Mouse (Mus musculus): ENCODE results near the gene 2610528A11Rik. TPM values are rescaled to one million over a fixed set of nuclear protein-coding genes. Genes with fewer than 3 reads are reported as not detected.

The 2610528A11Rik gene
- polyA plus RNA-seq, 1 experiment from 2014 or later, result 1.3 TPM

- Histone ChIP-seq H3K27ac (no peak within 1 kb of the TSS), H3K4me1 (no peaks in the 10 kb centered on the region), H3K4me3 (no peak within 1 kb of the TSS), H3K36me3 (no peaks in the 10 kb centered on the region), H3K27me3 (ENCODE audit: insufficient read depth, poor library complexity, severe bottlenecking) (no peaks in the 10 kb centered on the region), H3K9me3 (no peaks in the 10 kb centered on the region)
- 70% methylated on average over 5 of the region's 5 CpGs for WGBS
- DNase-seq (ENCODE audit: low spot score), result no peak
Measured at GRCm38 (mm10) chr14:37067629-37068028, 46.2 kb downstream of the 2610528A11Rik start, which contains the start of gene Lrit2. Gene Lrit2, plus strand, starts transcription at chr14:37067929.

- Histone ChIP-seq H3K27ac (no peak overlapping the region), H3K36me3 (no peaks in the 10 kb centered on the region), H3K4me1 (no peaks in the 10 kb centered on the region), H3K9me3 (no peaks in the 10 kb centered on the region), H3K4me3 (no peak overlapping the region), H3K27me3 (ENCODE audit: insufficient read depth, poor library complexity, severe bottlenecking) (no peaks in the 10 kb centered on the region)
- WGBS, result 51% methylated on average over 2 of the region's 2 CpGs
- no peak for DNase-seq (ENCODE audit: low spot score)
Measured at GRCm38 (mm10) chr14:37066636-37067035, 47.2 kb downstream of the 2610528A11Rik start.

DNA sequence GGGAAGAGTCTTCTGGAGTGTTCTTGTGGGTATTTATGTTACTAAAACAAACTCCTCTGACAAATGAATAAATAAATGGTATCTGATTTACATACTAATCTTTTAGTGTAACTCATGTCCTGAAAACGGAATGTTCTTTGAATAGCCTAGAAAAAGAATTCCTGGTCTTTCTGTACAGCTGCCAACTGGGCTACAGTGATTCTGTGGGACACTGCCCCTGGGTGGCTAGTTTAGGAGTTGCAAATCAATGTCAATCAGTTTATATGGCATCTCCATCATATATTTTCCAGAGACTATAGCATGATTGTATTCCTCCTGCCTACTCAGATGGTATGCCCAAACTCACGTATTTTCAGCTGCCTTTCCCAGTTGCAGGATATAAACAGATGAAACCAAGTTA, 49.0 kb downstream of the 2610528A11Rik start:
- no peaks in the 10 kb centered on the region for H3K27me3 ChIP-seq (ENCODE audit: insufficient read depth, poor library complexity, severe bottlenecking)
- H3K27ac ChIP-seq, result no peak overlapping the region
- WGBS, result 64% methylated on average over 2 of the region's 2 CpGs
- no peak overlapping the region for H3K4me3 ChIP-seq
- no peak for DNase-seq (ENCODE audit: low spot score)
- H3K36me3 ChIP-seq, result no peaks in the 10 kb centered on the region
- H3K4me1 ChIP-seq, result no peaks in the 10 kb centered on the region
- H3K9me3 ChIP-seq, result no peaks in the 10 kb centered on the region

Other genes with a start within 250 kb of the 2610528A11Rik start
- 29.4 and 38.8 TPM in 2 replicates for gene Ccser2, start 145.2 kb downstream of the 2610528A11Rik start, polyA plus RNA-seq (2016; fragmentation: Nextera tagmentation; extraction: Ambion mirVana)
- not detected in 2 replicates for gene Rgr, start 65.1 kb downstream of the 2610528A11Rik start, polyA plus RNA-seq (2016; fragmentation: Nextera tagmentation; extraction: Ambion mirVana)
- gene Lrit1, start 59.2 kb downstream of the 2610528A11Rik start, polyA plus RNA-seq (2016; fragmentation: Nextera tagmentation; extraction: Ambion mirVana), result not detected in 2 replicates
- gene Lrit2, start 46.1 kb downstream of the 2610528A11Rik start, polyA plus RNA-seq (2016; fragmentation: Nextera tagmentation; extraction: Ambion mirVana), result not detected in 2 replicates
- 0.15 and 0.28 TPM in 2 replicates for gene Cdhr1, start 15.7 kb downstream of the 2610528A11Rik start, polyA plus RNA-seq (2016; fragmentation: Nextera tagmentation; extraction: Ambion mirVana)
- gene Ghitm, start 21.2 kb upstream of the 2610528A11Rik start, polyA plus RNA-seq (2016; fragmentation: Nextera tagmentation; extraction: Ambion mirVana), result 295 and 362 TPM in 2 replicates